Mouse (Mus musculus) brain, embryonic 14.5 days (tissue): ENCODE measurements around the gene Prdm16. TPM values are rescaled to one million over a fixed set of nuclear protein-coding genes. Genes with fewer than 3 reads are reported as not detected.

Experiments used
- DNase-seq: peaks from one replicate; pipeline ENCODE4 v3.0.0-alpha.2; 2011; ENCODE audit warnings: low read depth
- CTCF ChIP-seq: fragments of 200-500 bp; IDR thresholded peaks from 2 replicates; pipeline ENCODE4 v1.5.1; 2012; ENCODE audit warnings: inconsistent platforms, mild to moderate bottlenecking, moderate library complexity, borderline replicate concordance; ENCODE audit not compliant: insufficient read depth, insufficient read length; ENCODE audit errors: extremely low read depth
- POLR2A ChIP-seq: fragments of 200-500 bp; IDR thresholded peaks from 2 replicates; pipeline ENCODE4 v1.6.1; 2012; ENCODE audit warnings: mild to moderate bottlenecking, inconsistent platforms, borderline replicate concordance; ENCODE audit not compliant: poor library complexity, insufficient read depth, insufficient read length, severe bottlenecking; ENCODE audit errors: extremely low read depth
- polyA plus RNA-seq: library from polyadenylated mRNA; depleted of rRNA; stranded (reverse); fragments of >200 nt; gene quantifications from 2 replicates; pipeline ENCODE4 v1.2.3, GENCODE M21; 2012

Gene Prdm16
- polyA plus RNA-seq, 1 experiment: 10.8 TPM

GRCm38 (mm10) chr4:154429770-154430169, 206.9 kb downstream of the Prdm16 start:
- no peak for DNase-seq
- no peak for TF ChIP-seq POLR2A
- no peak for TF ChIP-seq CTCF

- no peak for DNase-seq
- TF ChIP-seq POLR2A (no peak), CTCF (no peak)
Measured at GRCm38 (mm10) chr4:154426901-154427300, 209.8 kb downstream of the Prdm16 start.

DNA sequence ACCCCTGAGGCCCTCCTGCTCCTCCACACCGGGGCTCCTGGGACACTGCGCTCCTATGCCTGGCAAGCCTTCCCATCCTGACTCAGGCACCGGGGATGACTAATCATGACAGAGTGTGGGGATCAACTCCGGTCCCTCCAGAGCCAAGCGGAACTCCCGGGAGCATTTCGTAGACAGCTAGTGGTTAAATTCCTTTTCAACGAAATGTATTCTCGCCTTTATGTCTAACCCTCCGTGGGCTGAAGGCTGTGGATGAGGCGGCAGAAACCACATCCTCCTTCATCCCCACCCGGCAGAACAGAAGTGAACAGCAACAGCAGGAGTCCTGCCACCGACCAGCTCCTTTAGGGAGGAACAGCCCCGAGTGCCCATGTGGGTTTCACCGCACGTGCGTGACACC, 211.4 kb downstream of the Prdm16 start:
- DNase-seq: no peak
- TF ChIP-seq CTCF (no peak), POLR2A (no peak)

DNA sequence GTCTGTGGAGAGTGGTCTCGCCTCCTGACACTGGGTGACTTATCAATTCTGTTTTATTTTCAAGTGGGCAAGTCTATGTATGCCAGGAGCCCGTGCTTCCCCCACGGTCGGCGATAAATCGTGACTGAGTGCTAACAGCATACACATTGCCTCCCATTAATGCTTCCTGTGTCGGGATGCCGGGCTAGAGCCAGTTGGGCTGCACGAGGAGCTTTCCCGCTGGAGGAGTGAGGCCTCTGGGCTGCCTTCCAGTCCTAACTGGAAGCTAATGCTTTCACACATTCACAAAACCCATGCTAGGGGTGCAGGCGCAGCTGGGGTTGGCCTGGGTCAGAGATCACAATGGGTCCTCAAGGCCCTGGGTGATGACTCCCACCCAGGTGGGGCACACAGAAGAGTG, 212.0 kb downstream of the Prdm16 start:
- peak; percentile 61 for DNase-seq
- no peak for TF ChIP-seq CTCF
- TF ChIP-seq POLR2A: no peak

DNA sequence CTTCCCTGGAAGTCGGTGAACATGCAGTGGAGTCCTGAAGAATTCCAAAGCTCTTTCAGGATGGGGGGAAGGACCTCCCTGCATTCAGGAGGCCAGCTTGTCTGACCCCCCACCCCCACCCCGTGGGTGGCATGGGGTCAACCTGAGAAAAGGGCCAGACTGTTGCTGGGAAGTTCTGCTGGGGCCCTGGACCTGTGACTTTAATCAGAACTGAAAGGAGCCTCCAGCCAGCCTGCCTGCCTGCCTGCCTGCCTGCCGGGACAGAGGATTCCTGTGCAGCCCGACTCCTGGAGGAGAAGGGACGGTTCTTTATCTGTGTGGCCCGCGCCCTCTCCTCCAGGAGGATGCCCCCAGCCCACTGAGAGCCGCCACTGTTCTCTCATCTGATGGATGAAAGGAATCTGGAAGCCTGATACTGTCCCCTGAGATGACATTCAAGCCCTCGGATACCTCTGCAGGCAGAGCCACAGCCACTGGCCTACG, 214.2 kb downstream of the Prdm16 start:
- no peak for DNase-seq
- no peak for TF ChIP-seq CTCF
- no peak for TF ChIP-seq POLR2A

GRCm38 (mm10) chr4:154420749-154421148, 215.9 kb downstream of the Prdm16 start:
- peak; percentile 46 for DNase-seq
- TF ChIP-seq POLR2A (no peak), CTCF (no peak)

GRCm38 (mm10) chr4:154419766-154420165, 216.9 kb downstream of the Prdm16 start:
- no peak for TF ChIP-seq POLR2A
- TF ChIP-seq CTCF: no peak
- peak; percentile 66 for DNase-seq

DNA sequence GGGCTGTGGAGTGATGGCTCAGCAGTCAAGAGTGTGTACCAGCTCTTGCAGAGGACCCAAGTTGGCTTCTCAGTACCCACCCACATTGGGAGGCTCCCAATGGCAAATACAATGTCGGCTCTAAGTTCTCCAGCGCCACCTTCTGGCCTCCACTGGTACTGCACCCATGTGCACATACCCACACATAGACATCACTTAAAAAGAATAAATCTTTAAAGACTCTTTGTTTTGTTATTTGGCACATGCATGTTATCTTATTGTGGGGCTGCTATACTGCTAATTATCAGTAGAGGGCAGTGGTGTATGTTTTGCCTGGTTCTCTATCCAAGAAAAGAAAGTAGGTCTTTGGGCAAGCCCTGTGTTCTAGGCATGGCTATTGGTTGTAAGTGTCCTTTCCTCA, 217.7 kb downstream of the Prdm16 start:
- TF ChIP-seq POLR2A: no peak
- TF ChIP-seq CTCF: peak; percentile 47; the same call in 1 of the 2 replicates
- no peak for DNase-seq

GRCm38 (mm10) chr4:154418327-154418744, 218.3 kb downstream of the Prdm16 start:
- no peak for TF ChIP-seq POLR2A
- no peak for TF ChIP-seq CTCF
- DNase-seq: no peak

- no peak for DNase-seq
- TF ChIP-seq CTCF: no peak
- TF ChIP-seq POLR2A: no peak
Measured at GRCm38 (mm10) chr4:154416728-154417127, 219.9 kb downstream of the Prdm16 start.

- DNase-seq: no peak
- TF ChIP-seq CTCF: no peak
- no peak for TF ChIP-seq POLR2A
Measured at GRCm38 (mm10) chr4:154414885-154415284, 221.8 kb downstream of the Prdm16 start.

DNA sequence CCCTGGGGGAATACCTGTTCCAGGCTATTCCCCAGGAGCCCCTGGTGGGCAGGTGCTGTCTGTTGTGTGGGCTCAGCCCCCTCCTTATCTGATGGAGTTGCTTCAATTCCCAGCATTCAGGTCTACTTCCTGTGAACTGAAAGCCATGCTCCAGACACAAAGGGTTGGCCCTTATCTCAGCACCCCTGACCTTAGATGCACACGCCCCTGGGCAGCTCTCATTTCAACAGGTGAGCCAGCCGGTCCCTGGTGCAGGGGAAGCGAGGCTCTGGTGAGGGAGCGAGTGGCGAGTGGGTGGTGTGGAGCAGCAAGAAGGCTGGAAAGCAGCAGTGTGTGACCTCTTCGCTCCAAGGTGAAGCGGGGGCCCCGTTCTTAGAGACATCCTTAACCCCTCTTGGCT, 226.1 kb downstream of the Prdm16 start:
- no peak for DNase-seq
- TF ChIP-seq CTCF (no peak), POLR2A (no peak)
